Mouse (Mus musculus) ES-Bruce4 (cell line): ENCODE measurements around the gene Scrn1. TPM values are rescaled to one million over a fixed set of nuclear protein-coding genes. Genes with fewer than 3 reads are reported as not detected.

Experiments
- H3K27ac ChIP-seq: 2 replicates; pipeline ENCODE4 v1.5.1; 2012; ENCODE audit warnings: low read length, inconsistent platforms; ENCODE audit not compliant: insufficient read depth
- H3K27me3 ChIP-seq: 2 replicates; pipeline ENCODE4 v1.6.1; 2012; ENCODE audit warnings: mild to moderate bottlenecking, low read length, inconsistent platforms; ENCODE audit not compliant: control insufficient read depth, poor library complexity, insufficient read depth, severe bottlenecking
- H3K36me3 ChIP-seq: 2 replicates; pipeline ENCODE4 v1.6.1; 2012; ENCODE audit warnings: inconsistent platforms, mild to moderate bottlenecking, low read length, moderate library complexity; ENCODE audit not compliant: control insufficient read depth, poor library complexity, insufficient read depth, severe bottlenecking
- H3K4me1 ChIP-seq: one replicate; pipeline ENCODE4 v1.8.1; 2011; ENCODE audit warnings: low read length; ENCODE audit not compliant: control insufficient read depth, insufficient read depth
- H3K4me3 ChIP-seq: 2 replicates; pipeline ENCODE4 v1.5.1; 2011; ENCODE audit warnings: low read depth, mild to moderate bottlenecking, low read length
- H3K9ac ChIP-seq: 2 replicates; pipeline ENCODE4 v1.6.1; 2012; ENCODE audit warnings: low read depth, mild to moderate bottlenecking, inconsistent platforms; ENCODE audit not compliant: poor library complexity, severe bottlenecking
- H3K9me3 ChIP-seq: replicated peaks from 2 replicates; pipeline ENCODE4 v1.6.1; 2012; ENCODE audit warnings: mild to moderate bottlenecking, low read length, inconsistent platforms; ENCODE audit not compliant: control insufficient read depth, poor library complexity, insufficient read depth, severe bottlenecking
- CTCF ChIP-seq: IDR thresholded peaks from one replicate; pipeline ENCODE4 v1.8.1; 2011; ENCODE audit warnings: low read depth, low read length
- EP300 ChIP-seq: IDR thresholded peaks from 2 replicates; pipeline ENCODE4 v1.6.1; 2011; ENCODE audit warnings: low read depth, low read length; ENCODE audit not compliant: insufficient read depth
- POLR2A ChIP-seq: IDR thresholded peaks from one replicate; pipeline ENCODE4 v1.8.1; 2011; ENCODE audit warnings: low read length; ENCODE audit not compliant: insufficient read depth
- polyA plus RNA-seq: library from polyadenylated mRNA; stranded (reverse); fragments of >200 nt; gene quantifications from 2 replicates; pipeline ENCODE4 v1.2.4, GENCODE M21; 2011; ENCODE audit warnings: low read depth; ENCODE audit not compliant: missing spikeins, insufficient read depth, insufficient read length

The Scrn1 gene
- polyA plus RNA-seq, 1 experiment: 8.2 TPM

- H3K36me3 ChIP-seq: no peaks in the 10 kb centered on the region
- no peak overlapping the region for H3K4me3 ChIP-seq
- H3K9me3 ChIP-seq: no peaks in the 10 kb centered on the region
- H3K27ac ChIP-seq: no peak overlapping the region
- no peak for TF ChIP-seq POLR2A
- no peak for TF ChIP-seq CTCF
- TF ChIP-seq EP300: no peak
- no peaks in the 10 kb centered on the region for H3K4me1 ChIP-seq
- no peaks in the 10 kb centered on the region for H3K27me3 ChIP-seq
- no peak overlapping the region for H3K9ac ChIP-seq
These were observed 71.5 kb downstream of the Scrn1 start for GRCm38 (mm10) chr6:54494612-54495398.

GRCm38 (mm10) chr6:54494097-54494496 is 72.2 kb downstream of the Scrn1 start:
- Histone ChIP-seq H3K27ac (no peak overlapping the region), H3K4me3 (no peak overlapping the region), H3K4me1 (no peaks in the 10 kb centered on the region), H3K9ac (no peak overlapping the region), H3K27me3 (no peaks in the 10 kb centered on the region), H3K36me3 (no peaks in the 10 kb centered on the region), H3K9me3 (no peaks in the 10 kb centered on the region)
- TF ChIP-seq POLR2A: no peak
- TF ChIP-seq CTCF: no peak
- TF ChIP-seq EP300: no peak

DNA sequence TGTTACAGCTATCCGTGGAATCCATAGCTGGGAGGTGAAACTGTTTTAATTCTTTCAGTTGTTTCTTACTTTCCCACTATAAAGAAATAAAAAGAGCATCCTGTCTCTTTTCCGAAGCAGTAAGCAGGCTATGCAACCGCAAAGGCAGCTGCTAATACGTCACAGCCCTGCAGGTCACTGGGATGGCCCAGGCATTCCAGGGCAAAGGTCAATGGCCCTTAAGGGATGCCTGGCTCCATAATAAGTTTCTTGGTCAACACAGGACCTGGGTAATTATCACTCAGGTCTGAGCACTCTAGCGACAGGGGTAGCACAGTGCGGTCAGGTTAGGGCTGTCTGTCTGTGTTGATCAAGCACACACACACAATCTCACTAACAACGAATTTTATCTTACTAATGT is 75.2 kb downstream of the Scrn1 start:
- H3K9me3 ChIP-seq: no peaks in the 10 kb centered on the region
- no peak for TF ChIP-seq CTCF
- TF ChIP-seq POLR2A: no peak
- no peak for TF ChIP-seq EP300
- no peaks in the 10 kb centered on the region for H3K4me1 ChIP-seq
- no peak overlapping the region for H3K27ac ChIP-seq
- H3K9ac ChIP-seq: no peak overlapping the region
- no peaks in the 10 kb centered on the region for H3K27me3 ChIP-seq
- no peaks in the 10 kb centered on the region for H3K36me3 ChIP-seq
- no peak overlapping the region for H3K4me3 ChIP-seq

DNA sequence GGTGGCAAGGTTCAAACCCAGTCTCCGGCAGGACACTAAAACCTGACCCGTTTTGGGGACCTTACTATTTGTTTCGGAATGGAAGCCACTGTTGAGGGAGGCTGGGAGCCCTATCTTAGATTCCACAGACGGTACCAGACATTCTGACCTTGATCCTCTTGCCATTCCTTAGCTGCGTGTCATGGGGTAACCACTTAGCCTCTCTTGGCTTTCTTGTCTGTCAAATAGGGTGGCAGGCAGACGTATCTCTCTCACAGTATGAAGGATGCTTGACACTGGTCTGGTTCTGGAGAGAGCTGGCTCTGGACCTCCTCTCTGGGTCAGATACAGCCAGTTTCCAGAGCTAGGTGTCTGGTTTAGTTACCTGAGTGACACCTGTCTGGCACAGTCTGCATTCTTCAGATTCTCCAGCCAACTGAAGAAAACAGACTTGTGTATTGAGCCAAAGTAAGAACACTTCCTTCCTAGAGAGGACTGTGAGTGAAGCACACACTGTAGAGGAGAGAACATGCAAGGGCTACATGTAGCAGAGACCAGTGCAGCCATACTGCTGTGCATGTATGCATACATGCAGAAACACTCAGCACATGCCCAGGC is 80.2 kb downstream of the Scrn1 start:
- Histone ChIP-seq H3K27me3 (no peaks in the 10 kb centered on the region), H3K4me3 (peak overlapping the region; percentile 49; the same call in 1 of the 2 replicates), H3K9me3 (no peaks in the 10 kb centered on the region), H3K9ac (peak overlapping the region; percentile 74), H3K36me3 (no peaks in the 10 kb centered on the region), H3K27ac (no peak overlapping the region), H3K4me1 (no peaks in the 10 kb centered on the region)
- TF ChIP-seq EP300 (no peak), POLR2A (no peak), CTCF (no peak)

DNA sequence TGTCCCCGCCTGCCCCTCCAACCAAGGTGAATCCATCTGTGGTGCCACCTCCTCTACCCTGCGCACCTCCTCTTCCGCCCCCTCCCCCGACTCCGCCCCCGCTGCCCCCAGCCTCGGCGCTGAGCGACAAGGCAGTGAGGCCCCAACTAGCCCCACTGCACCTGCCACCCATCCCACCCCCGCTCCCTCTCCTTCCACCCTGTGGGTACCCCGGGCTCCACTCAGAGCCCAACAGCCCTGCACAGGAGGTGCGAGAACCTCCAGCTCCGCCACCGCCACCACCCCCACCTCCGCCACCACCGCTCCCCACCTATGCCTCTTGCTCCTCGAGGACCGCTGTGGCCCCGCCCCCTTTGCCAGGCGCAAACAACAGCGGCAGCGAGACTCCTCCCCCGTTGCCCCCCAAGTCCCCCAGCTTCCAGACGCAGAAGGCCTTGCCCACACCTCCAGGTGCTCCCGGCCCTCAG is 80.8 kb downstream of the Scrn1 start:
- Histone ChIP-seq H3K27me3 (no peaks in the 10 kb centered on the region), H3K9me3 (no peaks in the 10 kb centered on the region), H3K27ac (no peak overlapping the region), H3K4me1 (no peaks in the 10 kb centered on the region), H3K36me3 (no peaks in the 10 kb centered on the region), H3K9ac (peak overlapping the region; percentile 74), H3K4me3 (peak overlapping the region; percentile 49)
- TF ChIP-seq CTCF: no peak
- no peak for TF ChIP-seq POLR2A
- no peak for TF ChIP-seq EP300

GRCm38 (mm10) chr6:54485000-54485399 is 81.3 kb downstream of the Scrn1 start:
- Histone ChIP-seq H3K9ac (peak overlapping the region; percentile 74), H3K27ac (no peak overlapping the region), H3K4me3 (peak overlapping the region; percentile 49), H3K4me1 (no peaks in the 10 kb centered on the region), H3K9me3 (no peaks in the 10 kb centered on the region), H3K27me3 (no peaks in the 10 kb centered on the region), H3K36me3 (no peaks in the 10 kb centered on the region)
- TF ChIP-seq EP300 (no peak), POLR2A (no peak), CTCF (no peak)
